Mouse (Mus musculus): ENCODE data around the gene Lmod2. TPM values are rescaled to one million over a fixed set of nuclear protein-coding genes. Genes with fewer than 3 reads are reported as not detected.

The Lmod2 gene
- polyA plus RNA-seq, 1 experiment from 2014 or later: not detected

DNA sequence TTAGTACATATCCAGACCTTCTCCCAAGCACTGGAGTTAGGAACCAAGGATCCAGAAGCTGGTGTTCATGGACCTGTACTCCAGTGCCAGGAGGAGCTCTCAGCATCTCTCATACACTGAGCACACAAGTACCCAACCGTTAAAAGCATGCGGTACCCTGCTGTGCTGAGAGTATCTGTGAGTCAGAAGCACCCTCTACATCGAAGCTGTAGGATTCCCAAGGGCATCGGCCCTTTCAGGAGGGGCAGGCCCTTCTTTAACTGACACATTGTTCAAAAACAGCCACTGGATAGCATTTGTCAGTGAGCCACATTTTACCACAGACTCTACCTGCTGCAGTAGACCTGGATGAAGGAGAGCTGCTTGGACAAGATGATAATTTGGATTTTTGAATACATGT is 10.6 kb downstream of the Lmod2 start:
- no peak for ATAC-seq
- Histone ChIP-seq H3K9ac (replicated peaks; ENCODE audit: low read depth, low read length) (no peak overlapping the region), H3K27me3 (replicated peaks; ENCODE audit: control insufficient read depth, insufficient read depth, low read length) (no peaks in the 10 kb centered on the region), H3K4me2 (ENCODE audit: low read length) (no peak overlapping the region), H3K27ac (ENCODE audit: low read length) (no peak overlapping the region), H3K9me3 (ENCODE audit: control insufficient read depth, low read length) (no peaks in the 10 kb centered on the region), H3K4me1 (replicated peaks; ENCODE audit: control insufficient read depth, insufficient read depth, low read length) (no peaks in the 10 kb centered on the region), H3K4me3 (replicated peaks; ENCODE audit: low read length) (no peak overlapping the region), H3K36me3 (ENCODE audit: control insufficient read depth, insufficient read depth) (peaks cover under 1% of the 10 kb centered on the region; the same call in 1 of the 2 replicates)
- WGBS: 79% methylated on average over 4 of the region's 4 CpGs

DNA sequence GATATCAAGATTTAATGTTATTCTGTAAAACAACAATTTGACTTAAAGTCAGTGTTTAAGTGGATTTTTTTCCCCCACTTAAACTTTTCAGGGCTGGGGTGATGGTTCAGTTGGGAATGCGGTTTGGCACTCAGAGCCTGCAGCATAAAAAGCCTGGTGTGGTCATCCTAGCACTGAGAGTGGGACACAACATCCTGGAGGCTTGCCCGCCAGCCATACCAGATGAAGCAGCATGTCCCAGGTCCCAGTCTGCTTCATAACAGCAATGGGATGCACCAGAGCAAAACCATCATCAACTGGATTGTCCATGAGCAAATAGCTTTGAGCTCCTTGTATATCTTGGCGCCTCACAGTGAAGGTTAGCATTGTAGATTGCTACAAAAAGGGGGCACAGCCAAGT is 11.1 kb downstream of the Lmod2 start:
- no peak for ATAC-seq
- H3K4me1 ChIP-seq (replicated peaks; ENCODE audit: control insufficient read depth, insufficient read depth, low read length): no peaks in the 10 kb centered on the region
- 93% methylated on average over 3 of the region's 3 CpGs for WGBS
- no peak overlapping the region for H3K27ac ChIP-seq (ENCODE audit: low read length)
- no peak overlapping the region for H3K9ac ChIP-seq (replicated peaks; ENCODE audit: low read depth, low read length)
- no peaks in the 10 kb centered on the region for H3K9me3 ChIP-seq (ENCODE audit: control insufficient read depth, low read length)
- H3K27me3 ChIP-seq (replicated peaks; ENCODE audit: control insufficient read depth, insufficient read depth, low read length): no peaks in the 10 kb centered on the region
- H3K36me3 ChIP-seq (ENCODE audit: control insufficient read depth, insufficient read depth): peaks cover 5% of the 10 kb centered on the region; the same call in 1 of the 2 replicates
- H3K4me2 ChIP-seq (ENCODE audit: low read length): no peak overlapping the region
- H3K4me3 ChIP-seq (replicated peaks; ENCODE audit: low read length): no peak overlapping the region

DNA sequence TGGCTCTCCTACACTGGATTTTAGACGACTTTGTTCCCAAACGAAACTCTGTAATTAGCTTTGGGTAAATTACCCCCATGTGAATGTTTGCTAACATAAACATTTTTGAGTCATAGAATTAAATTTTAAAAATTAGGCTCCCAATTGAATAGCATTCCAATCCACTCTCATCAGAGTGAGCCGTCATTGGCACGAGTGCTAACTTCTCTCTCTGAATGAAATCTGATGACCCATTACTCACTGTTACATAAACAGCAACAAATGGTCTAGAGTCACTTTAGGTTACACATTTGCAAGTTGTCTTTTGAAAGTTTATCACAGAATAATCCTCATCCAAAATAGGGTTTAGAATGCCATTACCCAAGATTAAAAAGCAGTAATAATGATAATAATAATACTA is 12.0 kb downstream of the Lmod2 start:
- ATAC-seq: no peak
- 72% methylated on average over 4 of the region's 4 CpGs for WGBS
- no peak overlapping the region for H3K27ac ChIP-seq (ENCODE audit: low read length)
- peaks cover 5% of the 10 kb centered on the region for H3K36me3 ChIP-seq (ENCODE audit: control insufficient read depth, insufficient read depth)
- H3K4me3 ChIP-seq (replicated peaks; ENCODE audit: low read length): no peak overlapping the region
- H3K9me3 ChIP-seq (ENCODE audit: control insufficient read depth, low read length): no peaks in the 10 kb centered on the region
- H3K9ac ChIP-seq (replicated peaks; ENCODE audit: low read depth, low read length): no peak overlapping the region
- H3K4me1 ChIP-seq (replicated peaks; ENCODE audit: control insufficient read depth, insufficient read depth, low read length): no peaks in the 10 kb centered on the region
- H3K27me3 ChIP-seq (replicated peaks; ENCODE audit: control insufficient read depth, insufficient read depth, low read length): no peaks in the 10 kb centered on the region
- H3K4me2 ChIP-seq (ENCODE audit: low read length): no peak overlapping the region

DNA sequence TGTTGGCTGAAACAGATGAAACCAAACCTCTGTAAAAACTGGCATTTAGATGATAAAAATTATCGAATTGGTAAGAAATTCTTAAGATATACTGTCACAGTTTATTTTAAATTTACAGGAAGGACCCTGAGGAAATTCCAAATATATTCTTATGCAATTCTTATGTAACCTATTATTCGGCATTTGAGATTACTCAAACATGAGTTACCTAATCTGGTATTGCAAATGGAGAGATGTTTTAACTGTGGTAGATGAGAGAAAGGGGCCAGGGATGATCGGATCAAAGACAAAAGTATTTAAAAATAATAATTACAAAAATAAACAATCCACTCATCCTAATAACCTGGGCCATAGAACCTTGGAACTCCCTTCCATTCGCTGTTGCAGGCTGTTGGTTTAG is 12.8 kb downstream of the Lmod2 start:
- H3K4me1 ChIP-seq (replicated peaks; ENCODE audit: control insufficient read depth, insufficient read depth, low read length): no peaks in the 10 kb centered on the region
- H3K27ac ChIP-seq (ENCODE audit: low read length): no peak overlapping the region
- peaks cover 7% of the 10 kb centered on the region for H3K36me3 ChIP-seq (ENCODE audit: control insufficient read depth, insufficient read depth)
- no peaks in the 10 kb centered on the region for H3K27me3 ChIP-seq (replicated peaks; ENCODE audit: control insufficient read depth, insufficient read depth, low read length)
- WGBS: 93% methylated on average over 4 of the region's 4 CpGs
- H3K9me3 ChIP-seq (ENCODE audit: control insufficient read depth, low read length): no peaks in the 10 kb centered on the region
- H3K9ac ChIP-seq (replicated peaks; ENCODE audit: low read depth, low read length): no peak overlapping the region
- H3K4me3 ChIP-seq (replicated peaks; ENCODE audit: low read length): no peak overlapping the region
- no peak for ATAC-seq
- H3K4me2 ChIP-seq (ENCODE audit: low read length): no peak overlapping the region

DNA sequence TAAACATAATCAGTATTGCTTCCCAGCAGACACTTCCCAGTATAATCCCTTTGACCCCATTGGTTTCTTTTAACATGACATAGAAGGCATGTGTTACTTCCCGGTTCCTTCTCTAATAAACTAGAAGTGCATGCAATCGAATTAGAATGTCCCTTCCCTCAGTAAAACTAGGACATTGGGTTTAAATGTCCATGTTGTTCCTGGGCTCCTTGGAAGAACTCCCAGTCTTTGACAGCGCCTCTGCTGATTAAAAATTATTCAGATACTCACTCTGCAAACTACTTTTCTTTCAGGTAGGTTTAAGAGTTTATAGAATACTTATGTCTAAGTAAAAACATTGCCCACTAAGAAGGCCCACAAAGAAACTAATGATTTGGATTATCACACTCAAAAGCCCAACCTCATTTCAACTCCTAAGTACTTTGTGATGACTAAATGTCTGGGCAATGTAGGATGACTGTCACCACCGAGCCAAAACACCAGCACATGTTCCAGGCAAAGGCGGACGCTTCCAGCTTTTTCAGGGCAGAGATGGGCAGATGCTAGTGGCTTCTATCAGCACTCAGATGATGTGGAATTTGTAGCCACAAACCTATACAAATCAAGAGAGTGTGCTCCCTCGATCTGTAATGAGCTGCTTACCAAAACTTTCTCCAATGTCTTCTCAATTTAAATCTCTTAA is 14.7 kb downstream of the Lmod2 start:
- Histone ChIP-seq H3K9me3 (ENCODE audit: control insufficient read depth, low read length) (no peaks in the 10 kb centered on the region), H3K27me3 (replicated peaks; ENCODE audit: control insufficient read depth, insufficient read depth, low read length) (no peaks in the 10 kb centered on the region), H3K4me3 (replicated peaks; ENCODE audit: low read length) (no peak overlapping the region), H3K4me1 (replicated peaks; ENCODE audit: control insufficient read depth, insufficient read depth, low read length) (no peaks in the 10 kb centered on the region), H3K4me2 (ENCODE audit: low read length) (no peak overlapping the region), H3K36me3 (ENCODE audit: control insufficient read depth, insufficient read depth) (peaks cover 9% of the 10 kb centered on the region), H3K9ac (replicated peaks; ENCODE audit: low read depth, low read length) (no peak overlapping the region), H3K27ac (ENCODE audit: low read length) (no peak overlapping the region)
- 87% methylated on average over 7 of the region's 7 CpGs for WGBS
- ATAC-seq: no peak

DNA sequence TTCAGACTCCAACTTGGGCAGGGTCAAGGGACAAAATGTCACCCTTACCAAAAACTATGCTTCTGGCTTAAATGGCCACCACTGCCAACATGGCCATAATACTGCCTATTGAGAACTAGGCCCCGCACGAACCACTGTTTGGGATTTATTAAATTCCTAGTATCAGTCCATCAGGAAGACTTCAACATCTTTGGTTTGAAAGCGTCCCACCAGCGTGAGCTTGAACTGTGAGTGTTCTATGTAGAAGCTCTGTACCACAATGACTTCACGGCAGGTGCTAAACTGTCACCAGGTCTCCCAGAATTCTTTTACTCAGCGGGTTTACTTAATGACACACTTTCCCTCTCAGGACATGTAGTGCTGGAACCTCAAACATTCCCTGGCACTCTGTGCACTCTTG is 15.8 kb downstream of the Lmod2 start:
- Histone ChIP-seq H3K36me3 (ENCODE audit: control insufficient read depth, insufficient read depth) (peaks cover 11% of the 10 kb centered on the region), H3K4me1 (replicated peaks; ENCODE audit: control insufficient read depth, insufficient read depth, low read length) (no peaks in the 10 kb centered on the region), H3K9ac (replicated peaks; ENCODE audit: low read depth, low read length) (no peak overlapping the region), H3K9me3 (ENCODE audit: control insufficient read depth, low read length) (no peaks in the 10 kb centered on the region), H3K27me3 (replicated peaks; ENCODE audit: control insufficient read depth, insufficient read depth, low read length) (no peaks in the 10 kb centered on the region), H3K27ac (ENCODE audit: low read length) (no peak overlapping the region), H3K4me2 (ENCODE audit: low read length) (no peak overlapping the region), H3K4me3 (replicated peaks; ENCODE audit: low read length) (no peak overlapping the region)
- WGBS: 95% methylated on average over 6 of the region's 6 CpGs
- no peak for ATAC-seq

DNA sequence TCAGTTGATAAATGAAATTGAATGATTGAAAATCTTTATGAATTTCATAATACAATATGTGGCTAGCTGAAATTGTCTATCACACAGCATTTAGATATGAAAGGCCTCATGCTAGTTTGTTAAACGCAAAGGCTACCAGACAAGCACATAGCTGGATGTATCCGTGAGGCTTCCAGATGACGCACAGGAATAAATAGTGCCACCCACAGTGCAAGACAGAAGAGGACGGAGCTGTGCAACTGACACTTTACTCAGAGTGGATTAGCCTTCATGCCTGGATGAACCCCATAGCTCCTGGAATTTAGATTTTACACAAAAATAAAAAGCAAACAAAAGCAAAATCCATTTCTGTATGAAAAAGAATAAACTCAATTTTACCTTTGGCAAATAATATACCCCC is 16.4 kb downstream of the Lmod2 start:
- Histone ChIP-seq H3K9ac (replicated peaks; ENCODE audit: low read depth, low read length) (no peak overlapping the region), H3K27me3 (replicated peaks; ENCODE audit: control insufficient read depth, insufficient read depth, low read length) (no peaks in the 10 kb centered on the region), H3K4me3 (replicated peaks; ENCODE audit: low read length) (no peak overlapping the region), H3K9me3 (ENCODE audit: control insufficient read depth, low read length) (no peaks in the 10 kb centered on the region), H3K36me3 (ENCODE audit: control insufficient read depth, insufficient read depth) (peaks cover 11% of the 10 kb centered on the region), H3K27ac (ENCODE audit: low read length) (no peak overlapping the region), H3K4me1 (replicated peaks; ENCODE audit: control insufficient read depth, insufficient read depth, low read length) (no peaks in the 10 kb centered on the region), H3K4me2 (ENCODE audit: low read length) (no peak overlapping the region)
- ATAC-seq: no peak
- WGBS: 37% methylated on average over 4 of the region's 4 CpGs

DNA sequence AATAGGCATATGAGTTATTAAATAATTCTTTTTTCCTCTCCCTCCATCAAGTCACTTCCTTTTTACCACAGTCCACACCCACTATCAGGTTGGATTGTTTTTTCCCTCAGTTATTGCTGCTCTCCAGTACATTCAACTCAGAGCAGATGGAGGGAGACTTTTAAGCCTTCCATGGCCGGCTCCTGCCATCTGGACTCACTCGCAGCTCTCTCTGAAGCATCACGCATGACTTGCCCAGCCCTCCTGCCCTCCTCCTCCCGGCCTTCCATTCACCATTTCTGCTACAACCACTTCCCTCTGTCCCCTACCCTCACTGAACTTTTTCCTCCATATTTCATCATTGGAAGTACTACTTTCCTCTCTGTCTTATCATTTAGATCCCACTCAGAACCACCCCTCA is 19.2 kb downstream of the Lmod2 start:
- Histone ChIP-seq H3K36me3 (ENCODE audit: control insufficient read depth, insufficient read depth) (peaks cover 11% of the 10 kb centered on the region), H3K4me3 (replicated peaks; ENCODE audit: low read length) (no peak overlapping the region), H3K4me1 (replicated peaks; ENCODE audit: control insufficient read depth, insufficient read depth, low read length) (no peaks in the 10 kb centered on the region), H3K4me2 (ENCODE audit: low read length) (no peak overlapping the region), H3K9me3 (ENCODE audit: control insufficient read depth, low read length) (no peaks in the 10 kb centered on the region), H3K9ac (replicated peaks; ENCODE audit: low read depth, low read length) (no peak overlapping the region), H3K27ac (ENCODE audit: low read length) (no peak overlapping the region), H3K27me3 (replicated peaks; ENCODE audit: control insufficient read depth, insufficient read depth, low read length) (no peaks in the 10 kb centered on the region)
- no peak for ATAC-seq
- WGBS: 63% methylated on average over 4 of the region's 4 CpGs

DNA sequence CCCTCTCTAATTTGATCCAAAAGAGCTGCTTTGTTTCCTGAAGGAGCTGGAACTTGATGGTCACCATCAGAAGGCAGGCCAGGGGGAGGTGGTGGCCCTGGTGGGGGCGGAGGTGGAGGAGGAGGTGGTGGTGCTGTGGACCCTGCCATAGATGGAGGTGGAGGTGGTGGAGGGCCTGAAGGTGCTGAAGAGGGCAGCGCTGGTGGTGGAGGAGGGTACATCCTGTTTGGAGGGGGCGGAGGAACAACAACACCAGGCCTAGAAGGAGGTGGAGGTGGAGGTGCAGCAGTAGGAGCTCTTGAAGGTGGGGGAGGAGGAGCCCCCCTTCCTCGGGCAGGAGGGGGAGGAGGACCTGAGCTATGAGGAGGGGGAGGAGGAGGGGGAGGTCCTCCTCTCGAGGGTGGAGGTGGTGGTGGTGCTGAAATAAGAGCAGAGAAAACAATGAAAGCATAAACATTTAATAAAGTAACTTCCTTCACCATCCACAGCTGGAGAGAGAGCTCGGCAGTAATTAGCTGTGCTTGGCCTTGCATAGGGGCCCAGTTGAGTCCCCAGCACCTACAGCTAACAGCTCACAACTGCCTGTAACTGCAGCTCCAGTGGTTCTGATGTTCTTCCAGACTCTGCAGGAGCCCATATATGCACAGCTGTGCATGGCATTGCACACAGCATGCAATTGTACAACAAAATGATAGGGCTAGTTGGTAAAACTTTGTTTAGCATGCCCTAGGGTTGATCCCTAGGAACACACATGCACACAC is 21.9 kb downstream of the Lmod2 start:
- Histone ChIP-seq H3K4me3 (replicated peaks; ENCODE audit: low read length) (no peak overlapping the region), H3K36me3 (ENCODE audit: control insufficient read depth, insufficient read depth) (peaks cover 13% of the 10 kb centered on the region), H3K4me1 (replicated peaks; ENCODE audit: control insufficient read depth, insufficient read depth, low read length) (no peaks in the 10 kb centered on the region), H3K27ac (ENCODE audit: low read length) (no peak overlapping the region), H3K9me3 (ENCODE audit: control insufficient read depth, low read length) (no peaks in the 10 kb centered on the region), H3K4me2 (ENCODE audit: low read length) (no peak overlapping the region), H3K9ac (replicated peaks; ENCODE audit: low read depth, low read length) (no peak overlapping the region), H3K27me3 (replicated peaks; ENCODE audit: control insufficient read depth, insufficient read depth, low read length) (no peaks in the 10 kb centered on the region)
- WGBS: 64% methylated on average over 5 of the region's 6 CpGs
- ATAC-seq: no peak; the same call in 1 of the 2 replicates

Data from forebrain, embryonic 16.5 days (tissue).